Mouse (Mus musculus) urinary bladder, postnatal 25 days (tissue): ENCODE measurements around the gene Tmem233.

Experiments used
- DNase-seq: peaks from one replicate; pipeline ENCODE4 v3.0.0; 2022; ENCODE audit warnings: low spot score

Gene Tmem233

DNA sequence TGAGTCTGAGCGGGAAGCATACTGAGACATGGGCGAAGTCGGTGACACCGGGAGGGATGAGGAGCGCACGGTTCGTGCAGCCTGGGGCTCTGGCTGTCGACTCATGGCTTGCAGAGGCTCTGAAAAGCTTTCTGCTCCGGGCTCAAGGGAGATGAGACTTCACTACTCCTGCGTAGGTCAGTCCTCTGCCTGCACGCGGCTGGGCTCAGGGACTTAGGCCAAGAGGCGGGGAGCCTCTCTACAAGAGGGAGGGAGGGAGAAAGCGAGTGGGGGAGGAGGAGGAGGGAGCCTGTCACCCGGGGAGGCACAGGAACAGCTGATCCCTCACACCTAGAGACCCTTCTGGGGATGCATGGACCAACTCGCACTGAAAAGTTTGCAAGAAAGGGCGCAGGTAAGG, at the start of gene Tmem233:
Tmem233 (minus strand) TSS at position 164 of the 400 bp plus-strand sequence.
- DNase-seq, result no peak

GRCm38 (mm10) chr5:116123344-116123743, 40.3 kb upstream of the Tmem233 start:
- peak; percentile 74 for DNase-seq

- DNase-seq, result peak; percentile 17
These were observed 33.5 kb upstream of the Tmem233 start for GRCm38 (mm10) chr5:116116567-116116966.

DNA sequence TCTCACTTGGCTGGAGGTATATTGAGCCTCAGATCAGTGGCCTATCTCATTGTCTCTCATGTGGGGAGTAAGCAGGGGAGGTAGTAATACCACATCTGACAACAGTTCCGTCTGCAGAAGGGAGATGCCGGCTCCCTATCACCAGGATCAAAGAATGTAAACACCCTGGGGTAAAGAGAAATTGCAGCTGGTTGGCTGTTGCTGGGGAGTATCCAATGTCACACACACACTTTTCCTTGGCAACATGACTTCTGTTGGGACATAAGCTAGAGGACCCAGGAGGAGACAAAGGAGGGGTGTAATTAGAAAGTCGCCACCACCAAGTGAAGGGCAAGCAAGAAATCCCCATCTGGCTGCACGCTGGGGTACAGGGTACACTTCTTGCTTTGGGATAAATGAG, 33.1 kb upstream of the Tmem233 start:
- DNase-seq, result no peak

DNA sequence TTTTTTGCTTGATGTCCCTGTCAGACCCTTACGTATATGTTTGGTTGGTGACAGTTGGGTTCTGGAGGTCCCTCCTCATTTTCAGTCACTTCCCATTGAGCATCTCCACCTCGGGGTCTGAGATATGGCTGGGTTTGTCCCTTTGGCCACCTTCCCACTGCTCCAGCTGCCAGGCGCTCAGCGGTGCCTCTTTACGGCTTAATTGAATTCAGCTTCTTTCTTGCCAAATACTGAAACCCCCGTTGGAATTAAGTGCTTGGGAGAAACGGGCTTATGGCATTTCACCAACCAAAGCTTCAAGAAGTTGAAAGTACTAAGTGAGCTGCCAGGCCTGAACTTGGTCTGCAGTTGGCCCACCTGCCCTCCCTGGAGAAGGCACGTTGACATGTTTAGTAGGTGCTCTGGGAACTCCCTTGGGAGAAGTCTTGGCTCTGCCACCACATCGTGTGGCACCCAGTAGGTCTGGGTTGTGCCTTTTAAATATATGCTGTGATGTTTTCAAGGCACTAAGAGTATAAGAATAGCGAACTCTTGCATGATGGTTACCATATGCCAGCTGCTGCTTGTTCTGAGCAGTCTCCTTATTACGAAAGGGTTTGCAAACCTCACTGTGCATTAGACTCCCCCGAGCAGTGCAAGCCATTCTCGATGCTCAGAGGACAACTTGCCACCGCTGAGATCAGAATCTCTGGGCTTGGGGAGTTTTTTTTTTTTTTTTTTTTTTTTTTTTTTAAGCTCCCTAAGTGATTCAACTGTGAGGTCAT, 32.2 kb upstream of the Tmem233 start:
- DNase-seq, result no peak

GRCm38 (mm10) chr5:116108651-116109050, 25.6 kb upstream of the Tmem233 start:
- DNase-seq, result no peak

GRCm38 (mm10) chr5:116084231-116084630, 1.2 kb upstream of the Tmem233 start:
- no peak for DNase-seq

- no peak for DNase-seq
These were observed 673 bp downstream of the Tmem233 start for GRCm38 (mm10) chr5:116082241-116082900.

- DNase-seq, result no peak
These were observed 1.4 kb downstream of the Tmem233 start for GRCm38 (mm10) chr5:116081616-116082015.

GRCm38 (mm10) chr5:116080736-116081135, 2.3 kb downstream of the Tmem233 start:
- no peak for DNase-seq

DNA sequence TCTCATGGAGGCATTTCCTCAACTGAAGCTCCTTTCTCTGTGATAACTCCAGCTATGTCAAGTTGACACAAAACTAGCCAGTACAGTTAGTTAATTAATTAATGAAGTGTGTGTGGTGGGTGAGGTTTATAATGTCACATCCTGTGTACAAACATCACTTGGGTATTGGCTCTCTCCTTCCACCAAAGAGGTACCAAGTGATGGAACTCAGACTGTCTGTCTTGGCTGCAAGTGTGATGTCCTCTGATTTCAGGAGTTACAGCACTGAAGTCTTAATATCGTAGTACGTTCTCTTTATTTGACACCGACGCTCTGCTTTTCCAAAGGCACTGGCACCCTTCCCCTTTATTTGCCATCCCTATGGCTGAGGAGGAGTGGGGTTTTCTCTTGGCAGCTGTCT, 13.4 kb downstream of the Tmem233 start:
- no peak for DNase-seq

- DNase-seq, result no peak
These were observed 30.2 kb downstream of the Tmem233 start for GRCm38 (mm10) chr5:116052826-116053225.

- no peak for DNase-seq
These were observed 30.9 kb downstream of the Tmem233 start for GRCm38 (mm10) chr5:116052171-116052570.

DNA sequence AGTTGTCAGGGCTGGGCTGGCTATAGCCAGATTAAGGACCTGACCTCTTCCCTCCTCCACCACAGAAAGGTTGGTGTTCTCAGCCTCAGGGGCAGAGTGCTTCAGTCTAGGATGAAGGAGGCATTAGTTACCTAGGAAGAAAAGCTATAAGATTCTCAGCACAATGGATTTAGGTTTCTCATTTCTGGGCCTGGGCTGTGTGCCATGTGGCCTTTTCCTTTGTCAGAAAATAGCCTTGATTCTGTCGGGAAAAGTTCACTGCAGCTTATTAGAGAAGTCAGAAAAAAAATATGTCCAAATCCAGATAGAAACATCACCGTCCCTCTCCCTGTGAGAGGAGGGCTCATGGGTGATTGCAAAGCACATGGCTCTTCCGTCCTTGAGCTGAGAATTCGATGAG, 33.2 kb downstream of the Tmem233 start:
- no peak for DNase-seq

GRCm38 (mm10) chr5:116048321-116048720, 34.7 kb downstream of the Tmem233 start:
- no peak for DNase-seq

DNA sequence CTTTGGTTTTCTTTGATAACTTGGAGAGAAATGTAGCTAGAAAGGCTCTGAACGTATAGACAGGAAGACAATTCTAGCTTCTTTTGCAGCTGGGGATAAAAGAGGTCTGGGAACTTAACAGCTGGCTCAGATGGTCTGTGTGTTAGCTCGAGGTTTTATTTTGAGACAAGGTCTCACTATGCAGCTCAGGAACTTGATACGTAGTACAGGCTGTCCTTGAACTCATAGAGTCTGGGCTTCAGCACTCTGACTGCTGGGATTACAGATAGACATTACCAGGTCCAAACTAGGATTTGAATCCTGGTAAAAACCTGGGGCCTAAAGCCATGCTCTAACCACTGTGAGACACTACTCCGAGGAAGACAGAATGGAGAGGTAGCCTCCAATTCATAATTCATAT, 36.8 kb downstream of the Tmem233 start:
- no peak for DNase-seq

- no peak for DNase-seq
These were observed 37.5 kb downstream of the Tmem233 start for GRCm38 (mm10) chr5:116045581-116045980.

DNA sequence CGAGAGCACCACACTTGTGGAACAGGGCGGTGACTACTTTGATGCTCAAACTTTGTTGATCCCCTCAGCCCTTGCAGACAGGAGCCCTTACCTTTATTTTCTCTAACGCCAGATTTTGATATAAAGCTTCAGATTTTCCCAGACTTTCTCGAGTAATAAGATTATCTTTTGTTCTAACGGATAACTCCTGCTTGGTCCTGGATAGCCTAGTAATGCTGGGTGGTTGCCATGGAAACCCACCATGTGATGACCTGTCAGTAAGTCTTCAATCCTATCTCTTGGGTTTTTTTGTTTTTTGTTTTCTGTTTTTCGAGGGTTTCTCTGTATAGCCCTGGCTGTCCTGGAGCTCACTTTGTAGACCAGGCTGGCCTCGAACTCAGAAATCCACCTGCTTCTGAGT, 40.8 kb downstream of the Tmem233 start:
- no peak for DNase-seq

- no peak for DNase-seq
These were observed 43.3 kb downstream of the Tmem233 start for GRCm38 (mm10) chr5:116039706-116040105.

- DNase-seq, result no peak
These were observed 45.3 kb downstream of the Tmem233 start for GRCm38 (mm10) chr5:116037731-116038130.

GRCm38 (mm10) chr5:116036465-116036864, 46.6 kb downstream of the Tmem233 start:
- no peak for DNase-seq

DNA sequence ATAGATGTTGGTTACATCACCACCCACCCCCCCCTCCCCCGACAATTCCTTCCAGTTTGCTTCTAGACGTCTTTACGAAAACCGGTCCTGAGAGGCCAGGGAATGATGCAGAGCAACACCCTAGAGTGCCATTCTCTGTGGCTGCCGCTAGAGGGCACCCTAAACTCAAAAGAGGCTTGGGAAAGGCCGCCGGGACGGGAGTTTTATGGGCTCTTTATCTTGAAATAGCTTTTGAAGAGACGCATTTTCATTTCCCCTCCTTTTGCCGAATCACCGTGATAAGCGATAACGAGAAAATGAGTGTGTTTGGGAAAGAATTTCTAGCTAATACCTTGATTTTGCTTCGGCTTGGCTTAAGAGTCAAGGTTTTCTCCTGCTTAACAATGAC, 51.9 kb downstream of the Tmem233 start:
- DNase-seq, result peak; percentile 84

DNA sequence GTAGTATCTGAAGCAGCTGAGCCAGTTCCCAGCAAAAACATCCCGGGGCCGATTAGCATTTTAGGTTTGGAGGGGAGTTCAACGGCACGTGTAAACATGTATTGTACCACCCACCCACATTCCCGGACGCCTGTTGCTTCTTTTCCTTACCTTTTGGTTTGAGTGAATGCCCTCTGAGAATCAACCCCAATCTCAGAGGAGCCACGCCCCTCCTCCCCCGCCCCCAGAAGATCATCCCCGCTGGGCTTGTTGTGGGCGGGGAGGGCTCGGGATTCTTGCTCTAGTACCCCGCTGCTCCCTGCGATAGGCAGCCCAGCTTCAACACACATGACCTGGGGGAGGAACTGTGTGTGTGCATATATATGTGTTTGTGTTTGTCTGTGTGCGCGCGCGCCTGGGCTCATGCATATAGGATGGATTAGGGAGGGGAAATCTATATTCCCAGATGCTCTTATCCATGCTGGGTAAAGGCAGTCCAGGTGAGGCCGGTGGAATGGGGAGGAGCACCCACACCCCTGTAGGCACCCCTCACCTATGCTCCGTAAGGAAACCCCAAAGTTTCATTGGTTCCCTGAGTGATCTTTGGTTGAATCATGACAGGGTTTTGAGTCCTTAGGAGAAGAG, 52.4 kb downstream of the Tmem233 start:
- no peak for DNase-seq
